Mouse (Mus musculus) forebrain, embryonic 16.5 days (tissue): Measurements from ENCODE around the gene Unc5cl. TPM values are rescaled to one million over a fixed set of nuclear protein-coding genes. Genes with fewer than 3 reads are reported as not detected.

Experiments used
- ATAC-seq: fragments of 200-750 bp; cut with Nextera tagmentation; 2 replicates; pipeline ENCODE4 v1.8.0; 2017; ENCODE audit warnings: mild to moderate bottlenecking, moderate library complexity
- H3K27ac ChIP-seq: fragments of 300-500 bp; sonication (generic); 2 replicates; pipeline ENCODE4 v1.5.1; 2014; ENCODE audit warnings: low read length, control low read depth
- H3K27me3 ChIP-seq: fragments of 300-500 bp; sonication (generic); replicated peaks from 2 replicates; pipeline ENCODE4 v1.6.1; 2014; ENCODE audit warnings: low read length; ENCODE audit not compliant: control insufficient read depth, insufficient read depth
- H3K36me3 ChIP-seq: fragments of 300-500 bp; sonication (generic); 2 replicates; pipeline ENCODE4 v1.6.1; 2014; ENCODE audit not compliant: control insufficient read depth, insufficient read depth
- H3K4me1 ChIP-seq: fragments of 300-500 bp; sonication (generic); replicated peaks from 2 replicates; pipeline ENCODE4 v1.6.1; 2014; ENCODE audit warnings: low read length; ENCODE audit not compliant: control insufficient read depth, insufficient read depth
- H3K4me2 ChIP-seq: fragments of 300-500 bp; sonication (generic); 2 replicates; pipeline ENCODE4 v1.6.1; 2014; ENCODE audit warnings: mild to moderate bottlenecking, low read length, control low read depth
- H3K4me3 ChIP-seq: fragments of 300-500 bp; sonication (generic); replicated peaks from 2 replicates; pipeline ENCODE4 v1.5.1; 2014; ENCODE audit warnings: mild to moderate bottlenecking, low read length, control low read depth
- H3K9ac ChIP-seq: fragments of 300-500 bp; sonication (generic); replicated peaks from 2 replicates; pipeline ENCODE4 v1.6.1; 2014; ENCODE audit warnings: low read depth, low read length, control low read depth
- H3K9me3 ChIP-seq: fragments of 300-500 bp; sonication (generic); 2 replicates; pipeline ENCODE4 v1.6.1; 2016; ENCODE audit warnings: low read length; ENCODE audit not compliant: control insufficient read depth
- WGBS: fragments of 180-500 bp; shearing (Covaris S2); extraction: QIAGEN DNeasy Blood & Tissue Kit; methylation state at CpG from one replicate; pipeline ENCODE4 v1.1.7; 2014; 5-methylcytosine and 5-hydroxymethylcytosine counted together
- polyA plus RNA-seq: library from polyadenylated mRNA; unstranded; fragments of >200 nt; fragmentation: Nextera tagmentation; extraction: Ambion mirVana; gene quantifications from 2 replicates; pipeline ENCODE4 v1.2.1, GENCODE M21; 2015

Unc5cl gene
- polyA plus RNA-seq, 1 experiment from 2014 or later: 0.19 TPM

DNA sequence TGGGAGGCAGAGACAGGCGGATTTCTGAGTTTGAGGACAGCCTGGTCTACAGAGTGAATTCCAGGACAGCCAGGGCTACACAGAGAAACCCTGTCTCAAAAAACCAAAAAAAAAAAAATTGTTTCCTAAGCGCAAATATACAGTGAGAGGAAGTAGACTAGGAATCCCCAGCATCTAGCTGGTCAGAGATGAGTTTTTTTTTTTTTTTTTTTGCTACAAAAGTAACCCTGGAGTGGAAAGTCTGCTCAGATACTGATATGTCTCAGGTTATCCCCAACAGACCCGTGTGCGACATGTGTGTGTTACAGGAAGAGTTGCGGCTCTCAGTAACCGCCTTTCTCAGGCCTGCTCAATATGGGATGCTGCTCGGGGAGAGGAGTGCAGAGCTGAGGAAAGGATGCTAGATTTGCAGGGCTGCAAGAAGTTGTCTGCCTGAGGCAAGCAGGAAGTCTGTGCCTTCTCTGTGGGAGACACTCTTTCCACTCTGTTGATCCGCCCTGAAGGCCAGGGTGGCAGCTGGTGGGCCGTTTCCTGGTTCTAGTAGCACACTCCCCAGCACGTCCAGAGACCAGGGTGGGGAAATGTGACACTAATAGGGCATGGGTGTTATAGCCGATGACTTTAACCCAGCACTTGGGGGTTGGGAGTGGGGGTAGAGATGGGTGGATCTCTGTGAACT lies 26.7 kb upstream of the Unc5cl start:
- Histone ChIP-seq H3K4me1 (peaks cover 10% of the 10 kb centered on the region), H3K27me3 (no peaks in the 10 kb centered on the region), H3K27ac (no peak overlapping the region), H3K4me2 (no peak overlapping the region), H3K36me3 (no peaks in the 10 kb centered on the region), H3K4me3 (no peak overlapping the region), H3K9me3 (no peaks in the 10 kb centered on the region), H3K9ac (no peak overlapping the region)
- no peak for ATAC-seq
- 86% methylated on average over 11 of the region's 11 CpGs for WGBS

DNA sequence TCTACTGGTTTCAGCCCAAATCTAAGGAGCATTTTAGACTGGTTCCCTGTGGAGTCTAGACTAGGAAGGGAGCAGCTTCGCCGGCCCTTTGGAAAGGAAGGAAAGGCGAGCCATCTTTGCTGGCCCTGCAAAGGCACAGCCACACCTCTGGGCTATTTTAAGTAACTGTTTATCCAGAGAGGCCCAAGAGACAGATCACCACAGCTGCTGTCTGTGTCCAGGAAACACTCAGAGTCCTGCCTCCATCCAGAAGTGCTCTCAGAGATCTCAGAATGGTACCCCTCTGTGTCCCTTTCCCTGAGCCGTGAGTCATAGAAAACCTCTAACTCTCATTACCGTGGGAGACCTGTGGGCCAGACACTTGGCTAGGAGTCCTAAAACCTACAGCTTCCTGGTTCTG lies 24.3 kb upstream of the Unc5cl start:
- 70% methylated on average over 5 of the region's 5 CpGs for WGBS

DNA sequence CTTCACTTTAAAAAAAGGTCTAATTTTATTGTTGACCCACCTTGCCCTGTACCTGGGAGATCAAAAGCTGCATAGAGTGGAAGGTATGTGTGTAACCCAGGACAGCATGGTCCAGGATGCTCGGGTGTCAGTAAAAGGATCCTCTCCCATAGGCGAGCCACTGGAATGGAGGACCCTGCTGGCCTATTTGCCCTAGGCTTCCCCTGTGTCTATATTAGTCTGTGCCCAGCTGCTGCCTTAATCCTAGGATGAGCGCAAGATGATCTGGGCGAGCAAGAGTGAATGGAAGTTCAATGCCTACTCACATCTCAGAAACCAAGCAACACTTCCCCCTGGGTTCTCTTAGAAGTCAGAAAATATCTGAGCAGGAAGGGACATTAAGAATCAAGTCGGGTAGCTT lies 23.6 kb upstream of the Unc5cl start:
- Histone ChIP-seq H3K36me3 (no peaks in the 10 kb centered on the region), H3K9ac (no peak overlapping the region), H3K4me3 (no peak overlapping the region), H3K9me3 (no peaks in the 10 kb centered on the region), H3K4me2 (no peak overlapping the region), H3K4me1 (peaks cover 5% of the 10 kb centered on the region), H3K27ac (no peak overlapping the region), H3K27me3 (no peaks in the 10 kb centered on the region)
- 86% methylated on average over 5 of the region's 5 CpGs for WGBS
- no peak for ATAC-seq

More for the DNA sequence above, 24.3 kb upstream of the Unc5cl start:
- Histone ChIP-seq H3K9ac (no peak overlapping the region), H3K27me3 (no peaks in the 10 kb centered on the region), H3K9me3 (no peaks in the 10 kb centered on the region), H3K27ac (no peak overlapping the region), H3K4me2 (no peak overlapping the region), H3K4me3 (no peak overlapping the region), H3K4me1 (peaks cover 10% of the 10 kb centered on the region), H3K36me3 (no peaks in the 10 kb centered on the region)
- no peak for ATAC-seq

DNA sequence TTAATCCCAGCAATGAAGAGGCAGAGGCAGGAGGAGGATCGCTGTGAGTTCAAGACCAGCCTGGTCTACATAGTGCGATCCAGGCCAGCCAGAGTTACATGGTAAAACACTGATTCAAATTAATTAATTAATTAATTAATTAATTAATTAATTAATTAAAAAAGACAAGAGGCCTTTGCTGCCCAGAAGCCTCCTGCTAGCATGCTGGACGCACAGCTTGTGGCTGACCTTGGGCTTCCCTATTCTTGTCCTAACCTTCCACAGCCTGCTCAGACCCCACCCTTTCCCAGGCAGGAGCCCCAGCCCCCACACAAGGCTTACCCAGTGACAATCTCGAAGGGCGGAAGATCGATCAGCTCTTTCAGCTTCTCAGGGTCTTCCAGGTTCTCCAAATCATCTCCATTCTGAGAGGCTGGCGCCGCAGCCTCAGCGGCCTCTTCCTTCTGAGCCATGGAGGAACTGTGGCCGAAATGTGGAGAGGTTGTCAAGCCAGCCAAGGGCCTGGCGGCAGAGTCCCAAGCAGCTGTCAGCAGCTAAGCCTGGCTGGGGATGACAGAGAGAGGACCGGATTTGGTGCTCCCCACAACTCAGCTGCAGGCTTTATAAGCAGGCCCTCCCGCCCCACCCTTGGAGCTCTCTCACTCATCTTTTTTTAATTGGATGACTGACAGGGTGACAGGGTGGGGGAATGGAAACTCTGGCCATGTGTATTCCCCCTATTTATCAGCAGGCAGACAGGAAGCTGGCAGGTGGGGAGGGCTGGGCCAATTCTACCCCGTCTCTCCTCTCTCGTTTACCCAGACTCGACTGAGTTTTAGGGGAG lies 22.3 kb upstream of the Unc5cl start, which contains the start of gene Apobec2:
TSS of gene Apobec2 (minus strand) at position 773 of the 823 bp plus-strand sequence.
- H3K36me3 ChIP-seq: no peaks in the 10 kb centered on the region
- H3K27ac ChIP-seq: no peak within 1 kb of the TSS
- H3K9me3 ChIP-seq: no peaks in the 10 kb centered on the region
- H3K9ac ChIP-seq: no peak within 1 kb of the TSS
- 64% methylated on average over 16 of the region's 16 CpGs for WGBS
- H3K4me1 ChIP-seq: peaks cover 3% of the 10 kb centered on the region
- H3K27me3 ChIP-seq: no peaks in the 10 kb centered on the region
- H3K4me2 ChIP-seq: no peak within 1 kb of the TSS
- H3K4me3 ChIP-seq: no peak within 1 kb of the TSS
- no peak for ATAC-seq

DNA sequence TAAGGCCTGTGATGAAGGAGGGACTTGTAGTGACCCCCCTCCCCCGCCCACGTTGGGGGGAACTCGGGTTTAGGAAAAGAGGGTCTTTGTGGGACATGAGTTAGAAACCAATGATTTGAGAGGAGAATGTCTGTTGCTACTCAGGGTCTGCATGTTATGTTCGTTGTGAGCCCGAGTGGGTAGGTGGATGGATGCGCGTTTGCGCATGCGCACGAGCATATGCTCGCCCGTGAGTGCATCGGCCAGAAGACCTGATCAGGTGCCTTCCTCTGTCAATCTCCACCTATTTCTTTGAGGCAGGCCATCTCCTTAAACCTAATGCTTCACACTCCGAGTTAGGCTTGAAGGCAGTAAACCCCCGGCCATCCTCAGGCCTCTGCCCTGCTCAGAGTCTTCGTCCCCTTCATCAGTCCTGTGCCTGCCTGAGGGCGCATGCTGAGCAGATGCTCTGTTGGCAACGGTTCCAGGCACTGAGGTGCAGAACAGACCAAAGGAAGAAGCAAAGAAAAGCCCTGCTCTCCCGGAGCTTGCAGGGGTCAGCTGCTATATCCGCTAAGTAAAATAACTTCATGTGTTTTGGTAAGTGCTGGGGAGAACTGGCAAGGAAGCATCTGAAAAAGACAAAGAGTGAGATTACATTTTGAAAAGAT lies 21.6 kb upstream of the Unc5cl start:
- H3K9me3 ChIP-seq: no peaks in the 10 kb centered on the region

DNA sequence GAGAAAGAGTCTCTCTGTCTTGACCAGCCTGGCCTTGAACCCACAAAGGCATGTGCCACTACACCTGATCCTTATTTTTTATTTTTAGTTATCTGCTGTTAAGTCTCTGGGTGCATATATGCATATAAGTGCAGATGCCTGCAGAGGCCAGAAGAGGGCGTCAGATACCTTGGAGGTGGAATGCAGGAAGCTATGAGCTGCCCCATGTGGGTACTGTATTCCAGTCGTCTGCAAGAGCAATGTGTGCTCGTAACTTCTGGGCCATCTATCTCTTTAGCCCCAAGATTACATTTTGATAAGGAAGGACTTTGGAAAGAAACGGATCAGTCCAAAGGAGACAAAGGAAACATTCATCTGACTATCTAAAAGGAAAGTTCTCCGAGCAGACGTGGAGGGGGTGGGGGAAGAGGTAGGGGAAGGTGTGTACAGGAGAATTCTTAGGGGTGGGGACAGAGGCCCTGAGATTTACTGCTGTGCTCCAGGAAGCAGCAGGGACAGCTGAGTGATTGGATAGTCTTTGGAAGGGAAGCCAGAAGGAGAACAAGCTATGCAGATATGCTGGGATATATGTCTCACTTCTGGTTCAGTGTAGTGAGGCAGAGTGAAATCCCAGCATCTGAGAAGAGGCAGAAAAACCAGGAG lies 20.9 kb upstream of the Unc5cl start:
- 71% methylated on average over 6 of the region's 6 CpGs for WGBS
- Histone ChIP-seq H3K9me3 (no peaks in the 10 kb centered on the region), H3K27me3 (no peaks in the 10 kb centered on the region), H3K9ac (no peak overlapping the region), H3K4me2 (no peak overlapping the region), H3K36me3 (no peaks in the 10 kb centered on the region), H3K27ac (no peak overlapping the region), H3K4me1 (peaks cover 6% of the 10 kb centered on the region), H3K4me3 (no peak overlapping the region)
- ATAC-seq: no peak

More for the DNA sequence above, 21.6 kb upstream of the Unc5cl start:
- no peak for ATAC-seq
- peaks cover 6% of the 10 kb centered on the region for H3K4me1 ChIP-seq
- H3K36me3 ChIP-seq: no peaks in the 10 kb centered on the region
- no peak overlapping the region for H3K4me2 ChIP-seq
- H3K27me3 ChIP-seq: no peaks in the 10 kb centered on the region
- no peak overlapping the region for H3K9ac ChIP-seq
- H3K27ac ChIP-seq: no peak overlapping the region
- 79% methylated on average over 20 of the region's 20 CpGs for WGBS
- no peak overlapping the region for H3K4me3 ChIP-seq

DNA sequence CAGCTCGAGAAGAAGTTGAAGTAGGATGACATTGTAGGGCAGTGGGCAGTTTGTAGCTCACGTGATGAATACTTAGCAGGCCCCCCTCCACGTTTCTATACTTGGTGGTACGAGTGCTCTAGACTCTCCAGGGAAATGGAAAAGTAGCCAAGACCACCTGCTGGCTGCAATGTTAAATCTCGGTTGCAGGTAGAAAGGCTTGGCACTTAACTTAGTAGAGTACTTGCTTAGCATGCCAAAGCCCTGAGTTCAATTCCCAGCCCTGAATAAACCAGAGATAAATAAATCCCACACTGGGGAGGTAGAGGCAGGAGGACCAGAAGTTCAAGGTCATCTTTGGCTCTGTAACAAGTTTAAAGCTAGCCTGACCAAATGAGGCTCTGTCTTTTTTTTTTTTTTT lies 20.2 kb upstream of the Unc5cl start:
- Histone ChIP-seq H3K27me3 (no peaks in the 10 kb centered on the region), H3K4me2 (no peak overlapping the region), H3K9me3 (no peaks in the 10 kb centered on the region), H3K4me1 (peaks cover 6% of the 10 kb centered on the region), H3K4me3 (no peak overlapping the region), H3K36me3 (no peaks in the 10 kb centered on the region), H3K9ac (no peak overlapping the region), H3K27ac (no peak overlapping the region)
- WGBS: 77% methylated on average over 5 of the region's 5 CpGs
- no peak for ATAC-seq

DNA sequence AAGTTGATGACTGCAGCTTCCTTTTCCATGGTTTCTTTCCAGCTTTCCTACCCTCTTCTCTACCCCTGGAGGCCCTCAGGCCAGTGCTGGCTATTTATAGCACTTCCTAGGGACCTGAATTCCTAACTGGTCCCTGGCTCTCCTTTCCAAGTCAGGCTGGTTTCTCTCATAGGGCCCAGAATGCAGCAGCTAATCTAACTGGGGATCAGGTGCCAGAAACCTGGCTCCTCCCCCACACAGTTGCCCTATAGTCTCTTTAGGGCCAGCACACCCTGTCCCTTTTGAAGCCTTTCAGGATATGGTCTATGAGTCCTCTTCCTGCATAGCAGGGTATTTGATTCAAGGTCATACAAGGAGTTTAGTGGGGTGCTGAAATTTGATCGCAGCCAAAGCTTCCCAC lies 18.2 kb upstream of the Unc5cl start:
- no peaks in the 10 kb centered on the region for H3K27me3 ChIP-seq
- no peaks in the 10 kb centered on the region for H3K9me3 ChIP-seq
- H3K27ac ChIP-seq: no peak overlapping the region
- no peaks in the 10 kb centered on the region for H3K36me3 ChIP-seq
- no peak overlapping the region for H3K9ac ChIP-seq
- H3K4me2 ChIP-seq: no peak overlapping the region
- H3K4me3 ChIP-seq: no peak overlapping the region
- WGBS: 62% methylated on average over 1 of the region's 1 CpGs
- ATAC-seq: no peak
- H3K4me1 ChIP-seq: peaks cover 6% of the 10 kb centered on the region

DNA sequence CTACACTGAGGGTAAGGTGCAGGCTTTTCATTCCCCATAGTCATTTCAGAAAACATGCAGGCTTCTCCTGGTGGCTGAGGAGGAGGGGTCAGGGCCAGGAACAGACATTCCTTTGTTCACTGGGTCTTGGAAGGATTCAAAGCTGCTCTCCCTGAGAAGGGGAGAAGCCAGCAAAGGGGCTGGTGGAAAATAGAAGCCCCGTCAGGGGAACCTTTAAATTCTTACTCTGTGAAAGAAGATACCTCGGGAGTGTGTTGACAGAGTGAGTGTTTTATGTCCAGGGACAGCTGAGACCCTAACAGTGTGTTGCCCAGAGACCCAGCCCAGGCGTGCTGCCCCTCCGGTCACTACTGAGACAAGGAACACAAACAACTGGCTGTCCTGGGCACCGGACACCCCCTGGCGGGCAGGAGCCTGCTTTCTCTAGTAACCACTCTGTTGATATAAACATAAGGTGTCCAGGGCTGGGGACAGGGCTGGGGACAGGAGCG lies 17.2 kb upstream of the Unc5cl start:
- 24% methylated on average over 7 of the region's 7 CpGs for WGBS
- H3K4me3 ChIP-seq: no peak overlapping the region
- H3K27ac ChIP-seq: 0 out of 2 replicates have a peak overlapping the region, but pooled peaks have one; percentile 12
- no peak overlapping the region for H3K4me2 ChIP-seq
- peaks cover 4% of the 10 kb centered on the region for H3K4me1 ChIP-seq
- no peak overlapping the region for H3K9ac ChIP-seq
- ATAC-seq: 0 out of 2 replicates have a peak, but pooled peaks have one; percentile 43
- no peaks in the 10 kb centered on the region for H3K27me3 ChIP-seq
- no peaks in the 10 kb centered on the region for H3K36me3 ChIP-seq
- no peaks in the 10 kb centered on the region for H3K9me3 ChIP-seq
